Mouse (Mus musculus): Measurements from ENCODE around the gene Kcnj6. TPM values are rescaled to one million over a fixed set of nuclear protein-coding genes. Genes with fewer than 3 reads are reported as not detected.
"Not testable (repeated sequence)": the region's sequence is repeated elsewhere in the genome, so short reads cannot be mapped to it uniquely, and the experiment has no call there.

Kcnj6 gene
- polyA plus RNA-seq, 1 experiment = not detected

GRCm38 (mm10) chr16:94815891-94816290 lies 181.6 kb downstream of the Kcnj6 start:
- Histone ChIP-seq H3K36me3 (ENCODE audit: control insufficient read depth, insufficient read depth, low read length) (no peaks in the 10 kb centered on the region), H3K4me1 (ENCODE audit: control insufficient read depth, insufficient read depth, insufficient read length, low read length) (no peaks in the 10 kb centered on the region), H3K27me3 (ENCODE audit: control insufficient read depth, insufficient read depth, low read length) (no peaks in the 10 kb centered on the region), H3K27ac (ENCODE audit: insufficient read depth, low read depth, low read length) (no peak overlapping the region), H3K4me3 (ENCODE audit: low read depth, low read length) (no peak overlapping the region)
- 75% methylated on average over 6 of the region's 6 CpGs for WGBS
- TF ChIP-seq POLR2A (IDR thresholded peaks at IDR 0.05; ENCODE audit: low read depth, low read length) (no peak), CTCF (IDR thresholded peaks at IDR 0.05; ENCODE audit: extremely low read depth, insufficient read length, insufficient replicate concordance, low read depth, low read length) (no peak)

- not testable (repeated sequence) for H3K27ac ChIP-seq (ENCODE audit: insufficient read depth, low read depth, low read length); H3K36me3 ChIP-seq (ENCODE audit: control insufficient read depth, insufficient read depth, low read length); H3K4me1 ChIP-seq (ENCODE audit: control insufficient read depth, insufficient read depth, insufficient read length, low read length); H3K27me3 ChIP-seq (ENCODE audit: control insufficient read depth, insufficient read depth, low read length); H3K4me3 ChIP-seq (ENCODE audit: low read depth, low read length)
- WGBS = 0% methylated on average over 1 of the region's 1 CpGs
Measured at GRCm38 (mm10) chr16:94809286-94809685, 188.2 kb downstream of the Kcnj6 start.

GRCm38 (mm10) chr16:94798241-94798640 lies 199.3 kb downstream of the Kcnj6 start:
- no peak overlapping the region for H3K27ac ChIP-seq (ENCODE audit: insufficient read depth, low read depth, low read length)
- TF ChIP-seq POLR2A (IDR thresholded peaks at IDR 0.05; ENCODE audit: low read depth, low read length) (no peak), CTCF (IDR thresholded peaks at IDR 0.05; ENCODE audit: extremely low read depth, insufficient read length, insufficient replicate concordance, low read depth, low read length) (no peak)
- H3K4me3 ChIP-seq (ENCODE audit: low read depth, low read length) = no peak overlapping the region
- H3K4me1 ChIP-seq (ENCODE audit: control insufficient read depth, insufficient read depth, insufficient read length, low read length) = no peaks in the 10 kb centered on the region
- H3K36me3 ChIP-seq (ENCODE audit: control insufficient read depth, insufficient read depth, low read length) = no peaks in the 10 kb centered on the region
- WGBS = 79% methylated on average over 8 of the region's 12 CpGs
- H3K27me3 ChIP-seq (ENCODE audit: control insufficient read depth, insufficient read depth, low read length) = no peaks in the 10 kb centered on the region

GRCm38 (mm10) chr16:94797366-94797765 lies 200.1 kb downstream of the Kcnj6 start:
- no peaks in the 10 kb centered on the region for H3K36me3 ChIP-seq (ENCODE audit: control insufficient read depth, insufficient read depth, low read length)
- H3K4me1 ChIP-seq (ENCODE audit: control insufficient read depth, insufficient read depth, insufficient read length, low read length) = no peaks in the 10 kb centered on the region
- TF ChIP-seq CTCF (IDR thresholded peaks at IDR 0.05; ENCODE audit: extremely low read depth, insufficient read length, insufficient replicate concordance, low read depth, low read length) (no peak), POLR2A (IDR thresholded peaks at IDR 0.05; ENCODE audit: low read depth, low read length) (no peak)
- H3K4me3 ChIP-seq (ENCODE audit: low read depth, low read length) = no peak overlapping the region
- WGBS = 75% methylated on average over 6 of the region's 6 CpGs
- no peaks in the 10 kb centered on the region for H3K27me3 ChIP-seq (ENCODE audit: control insufficient read depth, insufficient read depth, low read length)
- no peak overlapping the region for H3K27ac ChIP-seq (ENCODE audit: insufficient read depth, low read depth, low read length)

- H3K27ac ChIP-seq (ENCODE audit: insufficient read depth, low read depth, low read length) = no peak overlapping the region
- H3K27me3 ChIP-seq (ENCODE audit: control insufficient read depth, insufficient read depth, low read length) = no peaks in the 10 kb centered on the region
- WGBS = 58% methylated on average over 7 of the region's 7 CpGs
- no peak for TF ChIP-seq CTCF (IDR thresholded peaks at IDR 0.05; ENCODE audit: extremely low read depth, insufficient read length, insufficient replicate concordance, low read depth, low read length)
- TF ChIP-seq POLR2A (IDR thresholded peaks at IDR 0.05; ENCODE audit: low read depth, low read length) = no peak
- no peaks in the 10 kb centered on the region for H3K36me3 ChIP-seq (ENCODE audit: control insufficient read depth, insufficient read depth, low read length)
- no peak overlapping the region for H3K4me3 ChIP-seq (ENCODE audit: low read depth, low read length)
- no peaks in the 10 kb centered on the region for H3K4me1 ChIP-seq (ENCODE audit: control insufficient read depth, insufficient read depth, insufficient read length, low read length)
Measured at GRCm38 (mm10) chr16:94793041-94793440, 204.5 kb downstream of the Kcnj6 start.

GRCm38 (mm10) chr16:94789958-94790357 lies 207.5 kb downstream of the Kcnj6 start:
- TF ChIP-seq CTCF (IDR thresholded peaks at IDR 0.05; ENCODE audit: extremely low read depth, insufficient read length, insufficient replicate concordance, low read depth, low read length) (peak; percentile 57; the same call in 1 of the 2 replicates), POLR2A (IDR thresholded peaks at IDR 0.05; ENCODE audit: low read depth, low read length) (no peak)
- H3K4me3 ChIP-seq (ENCODE audit: low read depth, low read length) = no peak overlapping the region
- H3K36me3 ChIP-seq (ENCODE audit: control insufficient read depth, insufficient read depth, low read length) = no peaks in the 10 kb centered on the region
- 25% methylated on average over 6 of the region's 6 CpGs for WGBS
- H3K27ac ChIP-seq (ENCODE audit: insufficient read depth, low read depth, low read length) = no peak overlapping the region
- no peaks in the 10 kb centered on the region for H3K4me1 ChIP-seq (ENCODE audit: control insufficient read depth, insufficient read depth, insufficient read length, low read length)
- no peaks in the 10 kb centered on the region for H3K27me3 ChIP-seq (ENCODE audit: control insufficient read depth, insufficient read depth, low read length)

- Histone ChIP-seq H3K36me3 (ENCODE audit: control insufficient read depth, insufficient read depth, low read length) (no peaks in the 10 kb centered on the region), H3K4me3 (ENCODE audit: low read depth, low read length) (no peak overlapping the region), H3K27ac (ENCODE audit: insufficient read depth, low read depth, low read length) (no peak overlapping the region), H3K27me3 (ENCODE audit: control insufficient read depth, insufficient read depth, low read length) (no peaks in the 10 kb centered on the region), H3K4me1 (ENCODE audit: control insufficient read depth, insufficient read depth, insufficient read length, low read length) (no peaks in the 10 kb centered on the region)
- TF ChIP-seq CTCF (IDR thresholded peaks at IDR 0.05; ENCODE audit: extremely low read depth, insufficient read length, insufficient replicate concordance, low read depth, low read length) = no peak
- no peak for TF ChIP-seq POLR2A (IDR thresholded peaks at IDR 0.05; ENCODE audit: low read depth, low read length)
- WGBS = 83% methylated on average over 7 of the region's 7 CpGs
Measured at GRCm38 (mm10) chr16:94788716-94789115, 208.8 kb downstream of the Kcnj6 start.

GRCm38 (mm10) chr16:94788165-94788564 lies 209.3 kb downstream of the Kcnj6 start:
- H3K27ac ChIP-seq (ENCODE audit: insufficient read depth, low read depth, low read length) = no peak overlapping the region
- no peak for TF ChIP-seq POLR2A (IDR thresholded peaks at IDR 0.05; ENCODE audit: low read depth, low read length)
- TF ChIP-seq CTCF (IDR thresholded peaks at IDR 0.05; ENCODE audit: extremely low read depth, insufficient read length, insufficient replicate concordance, low read depth, low read length) = peak; percentile 85
- 9% methylated on average over 16 of the region's 16 CpGs for WGBS
- H3K36me3 ChIP-seq (ENCODE audit: control insufficient read depth, insufficient read depth, low read length) = no peaks in the 10 kb centered on the region
- no peaks in the 10 kb centered on the region for H3K4me1 ChIP-seq (ENCODE audit: control insufficient read depth, insufficient read depth, insufficient read length, low read length)
- no peak overlapping the region for H3K4me3 ChIP-seq (ENCODE audit: low read depth, low read length)
- no peaks in the 10 kb centered on the region for H3K27me3 ChIP-seq (ENCODE audit: control insufficient read depth, insufficient read depth, low read length)

All from small intestine, adult 2 months (tissue).